Mouse (Mus musculus) CH12.LX (cell line): ENCODE measurements around the gene Zc3h10. TPM values are rescaled to one million over a fixed set of nuclear protein-coding genes. Genes with fewer than 3 reads are reported as not detected.

Experiments
- DNase-seq: peaks from one replicate; pipeline ENCODE4 v3.0.0-alpha.2; 2013; ENCODE audit errors: extremely low read depth
- H3K27ac ChIP-seq: 2 replicates; pipeline ENCODE4 v1.5.1; 2012; ENCODE audit warnings: low read depth, mild to moderate bottlenecking, control low read depth, moderate library complexity; ENCODE audit not compliant: insufficient read depth
- H3K27me3 ChIP-seq: replicated peaks from 2 replicates; pipeline ENCODE3; 2012; ENCODE audit warnings: inconsistent platforms
- H3K36me3 ChIP-seq, 2 experiments: replicated peaks in 1 of 2; 2 replicates each; pipeline versions ENCODE3 to v1.6.1; 2012; ENCODE audit warnings: inconsistent platforms in 1 of 2, low read length in 1 of 2, mild to moderate bottlenecking in 1 of 2, mixed read lengths in 1 of 2, moderate library complexity in 1 of 2; ENCODE audit not compliant: control insufficient read depth in 1 of 2, insufficient read depth in 1 of 2
- H3K4me1 ChIP-seq, 2 experiments: 2 replicates each; pipeline ENCODE4 v1.6.1; 2012; ENCODE audit warnings: inconsistent platforms in 1 of 2, moderate library complexity in 1 of 2; ENCODE audit not compliant: insufficient read depth in 2 of 2, control insufficient read depth in 1 of 2
- H3K4me2 ChIP-seq: 2 replicates; pipeline ENCODE4 v1.6.1; 2012; ENCODE audit warnings: low read depth, mild to moderate bottlenecking, control low read depth; ENCODE audit not compliant: poor library complexity, insufficient read depth, severe bottlenecking
- H3K4me3 ChIP-seq, 3 experiments: fragments of 150-350 bp in 1 of 3; sonication (generic) in 1 of 3; replicated peaks in 1 of 3; 2 replicates each; pipeline versions ENCODE3 to v1.5.1; 2011 to 2012; ENCODE audit warnings: low read depth in 2 of 3, low read length in 2 of 3, mild to moderate bottlenecking in 2 of 3, moderate library complexity in 2 of 3, control low read depth in 1 of 3, improper control_type of control experiment in 1 of 3, inconsistent platforms in 1 of 3, mixed read lengths in 1 of 3; ENCODE audit not compliant: poor library complexity in 1 of 3
- H3K79me2 ChIP-seq: replicated peaks from 2 replicates; pipeline ENCODE4 v1.6.1; 2012; ENCODE audit warnings: mild to moderate bottlenecking, moderate library complexity; ENCODE audit not compliant: control insufficient read depth, poor library complexity, insufficient read depth, severe bottlenecking; ENCODE audit errors: extremely low read depth
- H3K9ac ChIP-seq: 2 replicates; pipeline ENCODE4 v1.6.1; 2012; ENCODE audit warnings: low read depth, mild to moderate bottlenecking, control low read depth, moderate library complexity; ENCODE audit not compliant: insufficient read depth
- H3K9me3 ChIP-seq: replicated peaks from 2 replicates; pipeline ENCODE3; 2012; ENCODE audit warnings: low read length, inconsistent platforms, mixed read lengths
- BHLHE40 ChIP-seq: IDR thresholded peaks from 2 replicates; pipeline ENCODE4 v1.6.1; 2011; ENCODE audit warnings: mild to moderate bottlenecking, low read depth, low read length, improper control_type of control experiment
- CHD2 ChIP-seq: IDR thresholded peaks from 2 replicates; pipeline ENCODE4 v1.6.1; 2011; ENCODE audit warnings: low read length, improper control_type of control experiment
- CTCF ChIP-seq, 2 experiments: IDR thresholded peaks in 1 of 2; conservative IDR thresholded peaks in 1 of 2; 2 replicates each; pipeline ENCODE4 v1.5.1; 2011 to 2012; ENCODE audit warnings: low read depth in 2 of 2, low read length in 2 of 2, improper control_type of control experiment in 1 of 2, inconsistent platforms in 1 of 2, mild to moderate bottlenecking in 1 of 2, moderate library complexity in 1 of 2
- ELF1 ChIP-seq: IDR thresholded peaks from 2 replicates; pipeline ENCODE4 v1.6.1; 2014; ENCODE audit warnings: low read depth, mild to moderate bottlenecking, inconsistent platforms, low read length, improper control_type of control experiment
- MAX ChIP-seq: IDR thresholded peaks from 2 replicates; pipeline ENCODE4 v1.6.1; 2011; ENCODE audit warnings: low read length, improper control_type of control experiment
- MAZ ChIP-seq: IDR thresholded peaks from 2 replicates; pipeline ENCODE4 v1.6.1; 2012; ENCODE audit warnings: low read depth, mild to moderate bottlenecking, inconsistent platforms, low read length, improper control_type of control experiment, moderate library complexity
- MEF2A ChIP-seq: IDR thresholded peaks from 2 replicates; pipeline ENCODE4 v1.6.1; 2014; ENCODE audit warnings: low read depth, mild to moderate bottlenecking, inconsistent platforms, low read length, improper control_type of control experiment, borderline replicate concordance
- MXI1 ChIP-seq: IDR thresholded peaks from 2 replicates; pipeline ENCODE4 v1.6.1; 2011; ENCODE audit warnings: mild to moderate bottlenecking, low read depth, low read length, improper control_type of control experiment
- MYC ChIP-seq: IDR thresholded peaks from 2 replicates; pipeline ENCODE4 v1.6.1; 2011; ENCODE audit warnings: low read depth, mild to moderate bottlenecking, improper control_type of control experiment, low read length
- NELFE ChIP-seq: IDR thresholded peaks from 2 replicates; pipeline ENCODE4 v1.6.1; 2011; ENCODE audit warnings: low read depth, low read length, improper control_type of control experiment
- PAX5 ChIP-seq: IDR thresholded peaks from 2 replicates; pipeline ENCODE4 v1.6.1; 2012; ENCODE audit warnings: low read length, inconsistent platforms, mixed read lengths
- RCOR1 ChIP-seq: conservative IDR thresholded peaks from 2 replicates; pipeline ENCODE4 v1.6.1; 2012; ENCODE audit warnings: low read depth, mild to moderate bottlenecking, inconsistent platforms, low read length, improper control_type of control experiment
- SIN3A ChIP-seq: IDR thresholded peaks from 2 replicates; pipeline ENCODE4 v1.6.1; 2012; ENCODE audit warnings: low read length, improper control_type of control experiment, inconsistent platforms
- TBP ChIP-seq: conservative IDR thresholded peaks from 2 replicates; pipeline ENCODE4 v1.6.1; 2011; ENCODE audit warnings: low read depth, low read length, improper control_type of control experiment
- TCF12 ChIP-seq: IDR thresholded peaks from 2 replicates; pipeline ENCODE4 v1.6.1; 2014; ENCODE audit warnings: low read depth, mild to moderate bottlenecking, inconsistent platforms, low read length, improper control_type of control experiment
- dilution Hi-C: fragments of 300-500 bp; cut with MboI; formaldehyde crosslinking; loops from 2 replicates; pipeline ENCODE4 v1.14.3; 2020; ENCODE audit warnings: low sequenced_read_pairs; ENCODE audit not compliant: extremely low pct_unique_long_range_greater_than_20kb, extremely low pct_ligation_motif_present
- in situ Hi-C: fragments of 300-500 bp; cut with MboI; formaldehyde crosslinking; loops from 3 replicates; pipeline ENCODE4 v1.14.3; 2019; ENCODE audit warnings: low sequenced_read_pairs, low pct_ligation_motif_present, low pct_unique_long_range_greater_than_20kb, mixed read lengths
- polyA plus RNA-seq: library from polyadenylated mRNA; unstranded; fragments of >175 nt; gene quantifications from 2 replicates; pipeline ENCODE4 v1.2.1, GENCODE M21; 2012; ENCODE audit warnings: low read depth; ENCODE audit not compliant: insufficient read length
- total RNA-seq, 2 experiments: library from RNA; depleted of rRNA; stranded (reverse); fragments of 300-350 nt in 1 of 2; fragments of >200 nt in 1 of 2; gene quantifications; 2 replicates each; pipeline ENCODE4 v1.2.3; 2012 to 2014

Gene Zc3h10
- total and polyA plus RNA-seq, 3 experiments: 14.4 to 19.9 (median 16.2) TPM

GRCm38 (mm10) chr10:128565788-128566531 is 18.4 kb upstream of the Zc3h10 start, which contains the start of gene Pa2g4 (continued):
- TF ChIP-seq RCOR1 (no peak), MEF2A (peak; percentile 81), ELF1 (peak; percentile 83), MAZ (peak; percentile 65), NELFE (peak; percentile 73)

GRCm38 (mm10) chr10:128565206-128565787 is 17.7 kb upstream of the Zc3h10 start:
- H3K4me2 ChIP-seq: peak overlapping the region; percentile 81
- peaks cover 35 to 60% of the 10 kb centered on the region in 2 experiments for H3K36me3 ChIP-seq
- TF ChIP-seq SIN3A (peak; percentile 45), NELFE (0 out of 2 replicates have a peak, but pooled peaks have one; percentile 21), MYC (peak; percentile 99), TCF12 (peak; percentile 47; the same call in 1 of the 2 replicates), CHD2 (no peak), TBP (no peak), MAX (peak; percentile 98), BHLHE40 (peak; percentile 93), RCOR1 (no peak), PAX5 (no peak), CTCF (conservative IDR thresholded peaks at IDR 0.05 in 1 of 2, IDR thresholded peaks at IDR 0.05 in 1 of 2; ENCODE audit: low read depth in 2 of 2, low read length in 2 of 2) (no peak), MXI1 (peak; percentile 96)
- H3K9me3 ChIP-seq: no peaks in the 10 kb centered on the region
- peak overlapping the region; percentile 83 for H3K9ac ChIP-seq
- in situ Hi-C loops (no loop called here), dilution Hi-C loops (no loop called here)
- H3K79me2 ChIP-seq: peaks cover 38% of the 10 kb centered on the region
- H3K4me1 ChIP-seq: peaks cover 4 to 27% of the 10 kb centered on the region in 2 experiments; a peak in 2 of 4 replicates
- H3K27me3 ChIP-seq: no peaks in the 10 kb centered on the region
- peak; percentile 45 for DNase-seq
- H3K27ac ChIP-seq: peak overlapping the region; percentile 59
- H3K4me3 ChIP-seq: peak overlapping the region; percentile 85 to 98 (median 94)

DNA sequence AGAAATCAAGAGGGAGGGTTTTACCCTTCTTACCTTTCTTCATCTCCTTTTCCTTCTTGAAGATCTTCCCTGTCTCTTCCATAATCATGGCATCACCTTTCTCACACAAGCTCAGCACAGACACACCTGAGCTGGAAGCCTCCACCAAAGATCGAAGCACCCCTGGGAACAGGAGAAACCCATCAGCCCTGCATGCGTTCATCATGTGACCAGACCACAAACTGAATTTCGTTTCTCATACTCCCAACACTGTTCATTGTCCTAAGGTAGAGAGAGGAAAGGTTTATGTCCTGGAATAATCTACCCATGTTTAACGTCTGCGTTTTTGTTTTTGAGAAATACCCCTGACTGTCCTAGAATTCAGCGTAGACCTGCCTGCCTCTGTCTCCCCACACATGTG is 16.0 kb upstream of the Zc3h10 start:
- peak overlapping the region; percentile 83 for H3K9ac ChIP-seq
- peak overlapping the region; percentile 51 to 98 (median 94) for H3K4me3 ChIP-seq
- DNase-seq: no peak
- in situ Hi-C loops: no loop called here
- peak overlapping the region; percentile 53; the same call in 1 of the 2 replicates for H3K27ac ChIP-seq
- H3K4me2 ChIP-seq: peak overlapping the region; percentile 81
- no peaks in the 10 kb centered on the region for H3K9me3 ChIP-seq
- TF ChIP-seq MEF2A: no peak
- TF ChIP-seq BHLHE40: peak; percentile 69
- no peak for TF ChIP-seq MXI1
- H3K79me2 ChIP-seq: peaks cover 38% of the 10 kb centered on the region
- H3K4me1 ChIP-seq: peaks cover 4 to 27% of the 10 kb centered on the region in 2 experiments; a peak in 2 of 4 replicates
- H3K27me3 ChIP-seq: no peaks in the 10 kb centered on the region
- H3K36me3 ChIP-seq: peaks cover 43 to 61% of the 10 kb centered on the region in 2 experiments
- dilution Hi-C loops: no loop called here
